Mouse (Mus musculus) testis, adult 2 months (tissue): ENCODE data around the gene Pdcd6ip.

Experiments
- CTCF ChIP-seq: fragments of 200-500 bp; IDR thresholded peaks from 2 replicates; pipeline ENCODE4 v1.5.1; 2012; ENCODE audit warnings: low read depth, mild to moderate bottlenecking, inconsistent platforms, low read length, moderate library complexity; ENCODE audit not compliant: control insufficient read depth, insufficient read depth, insufficient replicate concordance
- POLR2A ChIP-seq: fragments of 200-500 bp; IDR thresholded peaks from 2 replicates; pipeline ENCODE4 v1.6.1; 2012; ENCODE audit warnings: low read depth, mild to moderate bottlenecking, inconsistent platforms, low read length, moderate library complexity; ENCODE audit not compliant: control insufficient read depth

DNA sequence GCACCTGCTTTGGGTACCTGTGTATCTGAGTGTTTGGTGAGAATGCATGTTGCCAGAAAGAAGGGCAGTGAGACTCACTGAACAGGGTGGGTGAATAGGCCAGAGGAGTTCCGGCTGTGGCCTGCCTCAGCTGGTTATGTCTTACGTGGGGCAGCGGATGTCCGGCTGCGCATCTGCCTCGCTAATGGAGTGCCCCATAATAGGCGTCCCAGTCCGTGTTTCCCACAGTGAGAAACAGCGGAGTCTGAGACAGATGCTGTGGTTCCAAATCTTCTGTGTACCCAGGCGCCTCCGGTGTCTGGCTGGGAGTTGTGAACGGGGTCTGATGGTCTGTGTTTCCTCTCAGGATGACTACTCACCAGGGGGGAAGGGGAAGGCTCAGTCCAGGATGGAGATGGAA is 2.8 kb upstream of the Pdcd6ip start:
- no peak for TF ChIP-seq CTCF
- no peak for TF ChIP-seq POLR2A
